Mouse (Mus musculus) forebrain, embryonic 12.5 days (tissue): Measurements from ENCODE around the gene Mthfs. TPM values are rescaled to one million over a fixed set of nuclear protein-coding genes. Genes with fewer than 3 reads are reported as not detected.
A peak's percentile ranks its signal among the peaks of the same experiment; 100 is the strongest.
"Not testable (repeated sequence)": the region's sequence is repeated elsewhere in the genome, so short reads cannot be mapped to it uniquely, and the experiment has no call there.

ENCODE experiments used
- ATAC-seq: fragments of 200-750 bp; cut with Nextera tagmentation; 2 replicates; pipeline ENCODE4 v1.8.0; 2017; ENCODE audit warnings: moderate TSS enrichment; ENCODE audit not compliant: low FRiP score
- H3K27ac ChIP-seq: fragments of 300-500 bp; sonication (generic); 2 replicates; pipeline ENCODE4 v1.5.1; 2016; ENCODE audit warnings: mild to moderate bottlenecking
- H3K27me3 ChIP-seq: fragments of 300-500 bp; sonication (generic); 2 replicates; pipeline ENCODE4 v1.6.1; 2016; ENCODE audit warnings: mild to moderate bottlenecking
- H3K36me3 ChIP-seq: fragments of 300-500 bp; sonication (generic); replicated peaks from 2 replicates; pipeline ENCODE4 v1.6.1; 2016; ENCODE audit warnings: mild to moderate bottlenecking
- H3K4me1 ChIP-seq: fragments of 300-500 bp; sonication (generic); 2 replicates; pipeline ENCODE4 v1.6.1; 2016
- H3K4me2 ChIP-seq: fragments of 300-500 bp; sonication (generic); 2 replicates; pipeline ENCODE4 v1.6.1; 2016; ENCODE audit warnings: mild to moderate bottlenecking, moderate library complexity
- H3K4me3 ChIP-seq: fragments of 300-500 bp; sonication (generic); replicated peaks from 2 replicates; pipeline ENCODE4 v1.5.1; 2016; ENCODE audit warnings: mild to moderate bottlenecking
- H3K9ac ChIP-seq: fragments of 300-500 bp; sonication (generic); 2 replicates; pipeline ENCODE4 v1.6.1; 2016; ENCODE audit warnings: mild to moderate bottlenecking
- H3K9me3 ChIP-seq: fragments of 300-500 bp; sonication (generic); 2 replicates; pipeline ENCODE4 v1.6.1; 2016
- WGBS: fragments of 180-500 bp; shearing (Covaris S2); methylation state at CpG from one replicate; pipeline ENCODE4 v1.1.7; 2016; 5-methylcytosine and 5-hydroxymethylcytosine counted together
- polyA plus RNA-seq: library from polyadenylated mRNA; unstranded; fragments of >200 nt; fragmentation: Nextera tagmentation; extraction: Ambion mirVana; gene quantifications from 2 replicates; pipeline ENCODE4 v1.2.1, GENCODE M21; 2016

The Mthfs gene
- 14.9 and 15.0 TPM in 2 replicates for polyA plus RNA-seq

DNA sequence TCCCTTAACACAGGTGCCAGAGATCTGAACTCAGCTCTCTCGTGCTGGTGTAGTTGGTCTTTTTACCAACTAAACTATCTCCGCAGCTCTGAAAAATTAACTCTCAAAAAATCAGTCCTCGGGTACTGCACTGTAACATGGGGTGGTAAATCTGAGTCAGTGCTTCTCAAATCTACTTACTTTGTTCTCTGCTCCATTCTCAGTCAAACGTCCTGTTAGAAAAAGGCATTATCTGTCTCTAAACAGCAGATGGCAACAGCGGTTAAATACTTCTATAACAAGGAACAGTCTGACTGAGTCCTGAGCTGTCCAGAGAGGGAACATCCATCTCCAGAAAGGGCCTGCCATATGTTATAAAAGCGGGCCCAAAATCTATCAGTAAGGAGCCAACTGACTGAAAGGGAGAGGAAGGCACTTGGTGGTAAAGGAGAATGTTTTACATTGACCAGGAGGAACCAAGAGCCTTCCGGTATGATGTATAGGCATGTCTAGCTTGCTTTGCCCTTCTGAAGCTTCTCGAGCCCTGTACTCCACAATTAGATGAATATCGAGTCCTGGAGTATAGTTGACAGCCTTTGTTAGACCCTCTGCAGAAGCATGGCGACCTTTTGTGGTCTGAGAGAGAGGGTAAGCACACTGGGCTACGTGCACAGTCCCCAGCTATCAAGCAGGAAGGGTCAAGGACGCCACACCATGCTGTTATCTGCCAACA, at the start of gene Mthfs:
TSS of gene Mthfs (plus strand) at position 324 of the 712 bp plus-strand sequence.
- not testable (repeated sequence) for H3K36me3 ChIP-seq, H3K4me1 ChIP-seq, H3K9ac ChIP-seq, H3K27me3 ChIP-seq, H3K9me3 ChIP-seq
- H3K4me2 ChIP-seq: peak within 1 kb of the TSS; percentile 42
- peak within 1 kb of the TSS; percentile 80 for H3K27ac ChIP-seq
- H3K4me3 ChIP-seq: peak within 1 kb of the TSS; percentile 28
- 28% methylated on average over 9 of the region's 12 CpGs for WGBS
- peak; percentile 60 for ATAC-seq

DNA sequence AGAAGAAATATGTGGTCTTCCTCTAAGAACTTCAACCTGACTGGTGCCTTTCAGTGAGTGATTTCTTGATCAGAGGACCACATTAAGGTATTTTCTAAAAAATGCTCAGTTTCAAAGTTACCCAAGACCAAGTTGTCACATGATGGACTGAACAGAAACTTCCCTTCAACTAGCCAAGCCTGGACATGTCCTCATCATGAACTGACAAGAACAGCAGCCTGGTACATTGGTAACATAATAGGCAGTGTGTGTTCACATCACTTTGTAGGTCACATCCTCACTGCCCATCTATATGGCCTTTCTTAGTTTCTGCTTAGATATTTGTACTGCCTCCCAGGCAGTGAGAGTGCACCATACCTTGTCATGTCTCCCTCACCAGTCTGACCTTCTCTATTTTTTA, 37.9 kb upstream of the Mthfs start:
- not testable (repeated sequence) for H3K27me3 ChIP-seq, H3K4me1 ChIP-seq, H3K4me3 ChIP-seq, H3K9ac ChIP-seq, H3K27ac ChIP-seq, H3K36me3 ChIP-seq, H3K4me2 ChIP-seq, H3K9me3 ChIP-seq, ATAC-seq

DNA sequence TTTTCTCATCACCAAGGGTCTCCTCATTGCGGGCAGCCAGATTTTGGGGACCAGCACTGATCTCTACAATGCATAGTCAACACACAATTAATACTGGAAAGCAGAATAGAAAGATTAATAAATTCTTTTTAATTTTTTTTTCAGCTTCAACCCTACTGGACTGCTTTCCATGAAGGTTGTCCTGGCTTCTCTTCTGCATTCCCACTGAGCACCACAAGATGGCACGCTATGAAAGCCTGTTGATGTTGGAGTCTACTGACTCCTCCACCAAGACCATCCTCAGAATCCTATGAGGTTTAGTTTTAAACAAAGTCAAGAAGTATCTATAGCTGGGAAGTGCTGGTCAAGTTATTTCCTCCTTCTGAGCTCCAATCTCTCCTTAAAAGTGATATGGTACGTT, 31.6 kb upstream of the Mthfs start:
- not testable (repeated sequence) for H3K4me2 ChIP-seq, H3K27ac ChIP-seq, H3K9me3 ChIP-seq, H3K4me3 ChIP-seq, H3K4me1 ChIP-seq, H3K27me3 ChIP-seq, H3K36me3 ChIP-seq, H3K9ac ChIP-seq, ATAC-seq
- WGBS: 42% methylated on average over 2 of the region's 3 CpGs

- H3K27me3 ChIP-seq, H3K27ac ChIP-seq, H3K36me3 ChIP-seq, H3K9me3 ChIP-seq, H3K9ac ChIP-seq, ATAC-seq, H3K4me2 ChIP-seq, H3K4me3 ChIP-seq, H3K4me1 ChIP-seq: not testable (repeated sequence)
- WGBS: 83% methylated on average over 4 of the region's 4 CpGs
Measured at GRCm38 (mm10) chr9:89179469-89179868, 31.0 kb upstream of the Mthfs start.

DNA sequence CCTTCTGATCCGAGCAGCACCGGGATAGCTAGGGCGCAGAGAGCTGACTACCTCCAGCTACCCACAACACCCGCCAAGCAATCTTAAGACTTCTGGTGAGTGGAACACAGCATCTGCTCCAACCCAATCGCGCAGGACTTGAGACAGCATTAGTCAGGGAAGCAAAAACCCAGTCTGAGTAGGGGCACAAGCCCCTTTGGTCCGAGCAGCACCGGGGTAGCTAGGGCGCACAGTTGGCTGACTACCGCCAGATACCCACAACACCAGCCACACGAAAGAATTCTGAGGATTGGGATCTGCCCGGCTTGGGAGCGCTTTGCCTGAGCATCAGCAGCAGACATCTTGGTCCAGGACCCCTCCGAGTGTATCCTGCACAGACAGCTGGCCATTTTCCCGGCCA, 23.5 kb upstream of the Mthfs start:
- H3K36me3 ChIP-seq, H3K9me3 ChIP-seq, H3K27me3 ChIP-seq, H3K4me1 ChIP-seq, ATAC-seq, H3K4me2 ChIP-seq, H3K27ac ChIP-seq, H3K4me3 ChIP-seq, H3K9ac ChIP-seq: not testable (repeated sequence)
- WGBS: 76% methylated on average over 15 of the region's 15 CpGs

DNA sequence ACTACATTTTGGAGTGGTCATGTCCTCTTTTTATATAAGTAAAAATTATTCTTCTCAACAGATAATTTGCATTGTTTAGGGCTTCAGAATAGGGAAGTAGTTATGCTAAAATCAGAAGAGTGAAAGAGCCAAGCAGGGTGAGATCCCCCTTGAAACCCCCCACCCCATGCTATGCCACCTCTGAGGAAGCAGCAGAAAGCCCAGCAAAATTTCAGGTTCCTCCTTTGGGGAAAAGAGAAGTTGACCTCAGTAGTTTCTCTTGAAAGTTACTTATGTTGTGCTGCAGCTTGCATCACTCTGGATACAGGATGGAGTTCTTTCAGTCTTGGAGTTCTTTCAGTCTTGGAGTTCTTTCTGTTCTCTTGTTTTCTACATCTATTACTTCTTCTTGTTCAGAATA, 15.0 kb upstream of the Mthfs start:
- not testable (repeated sequence) for H3K4me1 ChIP-seq, H3K27me3 ChIP-seq, H3K9ac ChIP-seq, H3K9me3 ChIP-seq, ATAC-seq, H3K27ac ChIP-seq, H3K4me2 ChIP-seq, H3K4me3 ChIP-seq, H3K36me3 ChIP-seq

GRCm38 (mm10) chr9:89197509-89197908, 13.0 kb upstream of the Mthfs start:
- not testable (repeated sequence) for ATAC-seq, H3K4me1 ChIP-seq
- WGBS: 80% methylated on average over 1 of the region's 1 CpGs

DNA sequence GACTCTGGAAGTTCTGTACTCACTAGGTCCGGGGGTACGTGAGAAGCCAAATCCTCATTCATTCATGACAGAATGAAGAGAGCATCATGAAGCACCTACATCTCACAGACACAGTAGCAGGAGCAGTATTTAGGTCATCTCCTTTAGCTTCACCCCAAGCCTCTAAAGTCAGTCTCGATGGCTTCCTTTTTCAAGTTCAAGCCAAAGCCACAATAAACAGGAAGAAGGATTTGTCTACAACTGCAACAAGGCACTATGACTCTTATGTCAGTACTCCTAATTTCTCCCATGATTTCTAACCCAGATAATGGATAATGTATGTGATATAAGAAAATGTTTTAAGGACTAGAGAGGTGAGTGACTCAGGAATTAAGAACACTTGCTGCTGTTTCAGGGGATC, 12.1 kb upstream of the Mthfs start:
- 91% methylated on average over 3 of the region's 3 CpGs for WGBS
- not testable (repeated sequence) for ATAC-seq

More at GRCm38 (mm10) chr9:89197509-89197908, 13.0 kb upstream of the Mthfs start:
- H3K27ac ChIP-seq, H3K4me2 ChIP-seq, H3K9ac ChIP-seq, H3K36me3 ChIP-seq, H3K9me3 ChIP-seq, H3K4me3 ChIP-seq, H3K27me3 ChIP-seq: not testable (repeated sequence)

DNA sequence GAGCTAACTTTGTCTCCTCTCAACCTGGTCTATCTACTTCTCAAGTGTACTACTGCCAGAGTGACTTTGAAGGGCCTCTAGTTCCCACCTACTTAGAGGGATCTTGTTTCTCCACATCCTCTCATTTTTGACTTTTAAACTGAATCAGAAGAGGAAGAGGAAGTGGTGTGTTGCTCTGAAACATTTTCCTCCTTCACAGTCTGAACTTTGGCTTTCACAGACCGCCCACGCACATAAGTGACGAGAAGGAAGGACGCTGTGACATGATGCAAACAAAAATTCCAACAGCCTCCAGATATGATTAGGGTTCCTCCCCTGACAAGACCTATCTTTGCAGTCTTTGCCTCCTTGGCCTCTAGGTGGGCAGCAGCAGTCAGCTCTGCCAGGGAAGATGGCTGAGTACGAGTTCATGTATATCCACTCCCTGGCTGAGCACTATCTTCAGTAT, 11.5 kb upstream of the Mthfs start, which contains the start of the genes Bcl2a1b and Gm29094:
TSS of gene Bcl2a1b (plus strand) at position 241 of the 448 bp plus-strand sequence.
TSS of gene Gm29094 (plus strand) at position 411 of the 448 bp plus-strand sequence.
- not testable (repeated sequence) for H3K36me3 ChIP-seq, ATAC-seq, H3K9me3 ChIP-seq, H3K27ac ChIP-seq, H3K9ac ChIP-seq, H3K4me3 ChIP-seq, H3K27me3 ChIP-seq, H3K4me2 ChIP-seq, H3K4me1 ChIP-seq
- WGBS: 89% methylated on average over 5 of the region's 5 CpGs

More for the DNA sequence above, 12.1 kb upstream of the Mthfs start:
- H3K4me3 ChIP-seq, H3K36me3 ChIP-seq, H3K4me1 ChIP-seq, H3K4me2 ChIP-seq, H3K9me3 ChIP-seq, H3K27ac ChIP-seq, H3K27me3 ChIP-seq, H3K9ac ChIP-seq: not testable (repeated sequence)

DNA sequence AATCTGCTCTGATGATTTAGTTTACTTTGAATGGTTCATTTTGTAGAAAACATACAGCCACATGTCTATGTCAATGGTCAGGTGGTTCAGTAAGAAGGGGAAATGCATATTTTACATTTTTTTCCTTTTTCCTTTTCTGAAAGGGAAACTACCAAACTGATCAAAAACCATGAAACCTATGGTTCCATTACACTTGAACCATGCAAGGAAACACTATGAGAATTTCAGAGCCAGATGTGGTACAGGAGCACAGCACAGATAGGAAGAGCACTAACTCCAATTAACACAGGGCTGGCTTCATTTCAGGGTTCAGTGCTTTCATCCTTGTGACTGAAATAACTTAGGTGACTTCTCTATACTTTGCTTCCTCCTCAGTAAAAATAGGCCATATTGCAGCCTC, 8.2 kb upstream of the Mthfs start:
- not testable (repeated sequence) for H3K4me1 ChIP-seq, H3K36me3 ChIP-seq, H3K4me2 ChIP-seq, ATAC-seq, H3K9ac ChIP-seq, H3K27ac ChIP-seq, H3K4me3 ChIP-seq, H3K27me3 ChIP-seq, H3K9me3 ChIP-seq

GRCm38 (mm10) chr9:89208939-89209338, 1.5 kb upstream of the Mthfs start:
- H3K4me3 ChIP-seq, H3K27me3 ChIP-seq, H3K9me3 ChIP-seq, ATAC-seq, H3K4me2 ChIP-seq, H3K36me3 ChIP-seq, H3K27ac ChIP-seq, H3K9ac ChIP-seq, H3K4me1 ChIP-seq: not testable (repeated sequence)
- whole genome bisulfite sequencing: 77% methylated on average over 1 of the region's 1 CpGs

- H3K9me3 ChIP-seq: not testable (repeated sequence)
Measured at GRCm38 (mm10) chr9:89211065-89211858, 786 bp downstream of the Mthfs start.

GRCm38 (mm10) chr9:89212428-89212827, 2.0 kb downstream of the Mthfs start:
- H3K36me3 ChIP-seq, H3K4me2 ChIP-seq, H3K9me3 ChIP-seq, H3K4me3 ChIP-seq, H3K27me3 ChIP-seq, H3K27ac ChIP-seq, H3K9ac ChIP-seq, H3K4me1 ChIP-seq: not testable (repeated sequence)
- WGBS: 16% methylated on average over 1 of the region's 1 CpGs
- ATAC-seq: peak; percentile 30

More at GRCm38 (mm10) chr9:89211065-89211858, 786 bp downstream of the Mthfs start:
- Histone ChIP-seq H3K4me3 (peak overlapping the region; percentile 28), H3K4me2 (peak overlapping the region; percentile 34), H3K27ac (peak overlapping the region; percentile 80)
- not testable (repeated sequence) for H3K27me3 ChIP-seq, H3K36me3 ChIP-seq, H3K4me1 ChIP-seq, H3K9ac ChIP-seq
- WGBS: 5% methylated on average over 13 of the region's 44 CpGs
- peak; percentile 94 for ATAC-seq
